27 mouse cellular contexts compared by ENCODE assay signal in the genomic region with DNA sequence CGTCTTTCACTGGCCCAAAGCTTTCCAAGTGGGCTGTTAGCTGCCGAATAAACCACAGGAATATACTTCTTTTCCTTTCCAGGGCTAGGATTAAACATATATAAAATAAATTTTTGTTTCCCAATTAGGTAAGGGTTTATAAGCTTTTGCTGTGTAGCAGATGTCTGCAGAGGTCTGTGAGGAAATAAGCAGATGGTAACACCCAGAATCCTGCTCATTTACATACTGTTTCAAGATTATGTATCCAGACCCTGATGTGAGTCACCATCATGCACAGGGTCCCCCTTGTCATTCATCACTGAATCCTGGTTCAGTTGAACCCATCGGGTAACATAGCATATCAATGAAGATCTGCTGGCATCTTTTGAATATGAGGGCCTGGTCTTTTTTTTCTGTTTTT.
DNase-seq lines count a peak whose midpoint lies in the region; ATAC-seq and TF ChIP-seq lines count a peak whose summit lies in the region.
"Had no signal": no experiment of that assay in that cellular context is flagged by ENCODE, and none has a peak within 500 bp of the region (broad histone marks: within the 10 kb centered on the region; RNA-seq: fewer than 3 reads in every experiment).

No protein-coding gene starts in this region.

- DNase-seq in frontal cortex, adult 2 months (ENCODE audit: extremely low spot score in 1 of 2, low spot score in 1 of 2) = peak; percentile 9 to 41
- no peak for DNase-seq in frontal cortex, postnatal 14 days (ENCODE audit: low spot score in 2 of 2)
- DNase-seq in midbrain, postnatal 0 days (ENCODE audit: low spot score) = no peak
- peak; percentile 55 for DNase-seq in brain, embryonic 14.5 days (ENCODE audit: low read depth)
- peak; percentile 34 for DNase-seq in telencephalon, adult 2 months (ENCODE audit: low read depth, low spot score)
- DNase-seq in MN1 (ENCODE audit: low spot score) = no peak
- DNase-seq: adrenal gland, adult 8-10 months; B cell, adult 2 months; cerebellum, adult 11-12 months; heart, adult 2 months; heart, postnatal 4 days; kidney, adult 9 months; kidney, postnatal 10 days; lung, embryonic 14.5 days; lung, postnatal 14 days; right cerebral cortex, postnatal 14 days; thymus, adult 18-20 months; thymus, postnatal 25 days had no signal

- 85% methylated on average over 3 of the region's 3 CpGs for WGBS in midbrain, embryonic 12.5 days
- WGBS in midbrain, postnatal 0 days = 77% methylated on average over 3 of the region's 3 CpGs

- H3K36me3 ChIP-seq in midbrain, embryonic 12.5 days = no peaks in the 10 kb centered on the region
- no peaks in the 10 kb centered on the region for H3K36me3 ChIP-seq in midbrain, postnatal 0 days (ENCODE audit: insufficient read depth, low read length)
- H3K36me3 ChIP-seq: embryonic facial prominence, embryonic 13.5 days; heart, embryonic 12.5 days; hindbrain, embryonic 13.5 days; limb, embryonic 12.5 days; liver, embryonic 15.5 days; neural tube, embryonic 13.5 days; stomach, embryonic 15.5 days had no signal

- H3K9me3 ChIP-seq in midbrain, embryonic 12.5 days = no peaks in the 10 kb centered on the region
- no peaks in the 10 kb centered on the region for H3K9me3 ChIP-seq in midbrain, postnatal 0 days (ENCODE audit: low read length)
- H3K9me3 ChIP-seq: embryonic facial prominence, embryonic 13.5 days; heart, embryonic 12.5 days; hindbrain, embryonic 13.5 days; limb, embryonic 12.5 days; liver, embryonic 15.5 days; neural tube, embryonic 13.5 days; stomach, embryonic 15.5 days had no signal

- TF ChIP-seq CTCF in midbrain, postnatal 0 days (IDR thresholded peaks at IDR 0.05) = no peak
- TF ChIP-seq CTCF in brain, embryonic 14.5 days (IDR thresholded peaks at IDR 0.05; ENCODE audit: borderline replicate concordance, extremely low read depth, insufficient read depth, insufficient read length) = no peak

- peak; percentile 27; the same call in 1 of the 2 replicates for ATAC-seq in midbrain, embryonic 12.5 days (ENCODE audit: low FRiP score, low read depth)
- ATAC-seq in midbrain, postnatal 0 days (ENCODE audit: low FRiP score) = no peak
- ATAC-seq: intestine, embryonic 16.5 days had no signal

- H3K4me3 ChIP-seq in midbrain, embryonic 12.5 days = no peak overlapping the region
- H3K4me3 ChIP-seq in midbrain, postnatal 0 days (ENCODE audit: low read depth, low read length) = no peak overlapping the region
- H3K4me3 ChIP-seq: embryonic facial prominence, embryonic 13.5 days; heart, adult 2 months; heart, embryonic 12.5 days; hindbrain, embryonic 13.5 days; limb, embryonic 12.5 days; liver, embryonic 15.5 days; neural tube, embryonic 13.5 days; stomach, embryonic 15.5 days had no signal

- no peak overlapping the region for H3K27ac ChIP-seq in midbrain, embryonic 12.5 days (replicated peaks)
- no peak overlapping the region for H3K27ac ChIP-seq in midbrain, postnatal 0 days (ENCODE audit: low read depth, low read length)
- H3K27ac ChIP-seq: embryonic facial prominence, embryonic 13.5 days; heart, adult 2 months; hindbrain, embryonic 13.5 days; limb, embryonic 12.5 days; liver, embryonic 15.5 days; neural tube, embryonic 13.5 days; stomach, embryonic 15.5 days had no signal

- no peaks in the 10 kb centered on the region for H3K27me3 ChIP-seq in midbrain, embryonic 12.5 days
- no peaks in the 10 kb centered on the region for H3K27me3 ChIP-seq in midbrain, postnatal 0 days (ENCODE audit: insufficient read depth, low read length)
- H3K27me3 ChIP-seq: embryonic facial prominence, embryonic 13.5 days; heart, embryonic 12.5 days; hindbrain, embryonic 13.5 days; limb, embryonic 12.5 days; liver, embryonic 15.5 days; neural tube, embryonic 13.5 days; stomach, embryonic 15.5 days had no signal

- TF ChIP-seq POLR2A in brain, embryonic 14.5 days (IDR thresholded peaks at IDR 0.05; ENCODE audit: borderline replicate concordance, extremely low read depth, insufficient read depth, insufficient read length, poor library complexity, severe bottlenecking) = no peak

- H3K9ac ChIP-seq in midbrain, embryonic 12.5 days (replicated peaks) = no peak overlapping the region
- no peak overlapping the region for H3K9ac ChIP-seq in midbrain, postnatal 0 days (replicated peaks; ENCODE audit: low read length, poor library complexity, severe bottlenecking)
- H3K9ac ChIP-seq: embryonic facial prominence, embryonic 13.5 days; heart, embryonic 12.5 days; hindbrain, embryonic 13.5 days; limb, embryonic 12.5 days; liver, embryonic 15.5 days; lung, embryonic 14.5 days; neural tube, embryonic 13.5 days; stomach, embryonic 15.5 days had no signal

- H3K4me2 ChIP-seq in midbrain, embryonic 12.5 days (replicated peaks) = no peak overlapping the region
- no peak overlapping the region for H3K4me2 ChIP-seq in midbrain, postnatal 0 days (ENCODE audit: low read depth, low read length, poor library complexity, severe bottlenecking)
- H3K4me2 ChIP-seq: embryonic facial prominence, embryonic 13.5 days; heart, embryonic 12.5 days; hindbrain, embryonic 13.5 days; limb, embryonic 12.5 days; liver, embryonic 15.5 days; lung, embryonic 14.5 days; neural tube, embryonic 13.5 days; stomach, embryonic 15.5 days had no signal

- H3K4me1 ChIP-seq in midbrain, embryonic 12.5 days = no peaks in the 10 kb centered on the region
- H3K4me1 ChIP-seq in midbrain, postnatal 0 days (ENCODE audit: insufficient read depth, low read length) = no peaks in the 10 kb centered on the region
- H3K4me1 ChIP-seq: embryonic facial prominence, embryonic 13.5 days; heart, embryonic 12.5 days; hindbrain, embryonic 13.5 days; limb, embryonic 12.5 days; liver, embryonic 15.5 days; neural tube, embryonic 13.5 days; stomach, embryonic 15.5 days had no signal

Comparison
In these comparisons a context has a peak if more than half of its experiments do, and no peak if none do; other contexts are left out.
1. DNase-seq: peak in frontal cortex, adult 2 months (2 of 2), brain, embryonic 14.5 days (single experiment) and telencephalon, adult 2 months (single experiment); none in frontal cortex, postnatal 14 days (0 of 2), midbrain, postnatal 0 days (single experiment) and MN1 (single experiment).